Mouse (Mus musculus) heart, embryonic 10.5 days (tissue): ENCODE results near the gene Fbxl19. TPM values are rescaled to one million over a fixed set of nuclear protein-coding genes. Genes with fewer than 3 reads are reported as not detected.
"Not testable (repeated sequence)": the region's sequence is repeated elsewhere in the genome, so short reads cannot be mapped to it uniquely, and the experiment has no call there.

Experiments
- DNase-seq: peaks from one replicate; pipeline ENCODE4 v3.0.0-alpha.2; 2017; ENCODE audit warnings: low spot score
- H3K27ac ChIP-seq: fragments of 300-500 bp; sonication (generic); 2 replicates; pipeline ENCODE4 v1.5.1; 2016; ENCODE audit warnings: mild to moderate bottlenecking
- H3K27me3 ChIP-seq: fragments of 300-500 bp; sonication (generic); 2 replicates; pipeline ENCODE4 v1.6.1; 2016; ENCODE audit warnings: mild to moderate bottlenecking; ENCODE audit not compliant: poor library complexity, insufficient read depth, severe bottlenecking
- H3K36me3 ChIP-seq: fragments of 300-500 bp; sonication (generic); 2 replicates; pipeline ENCODE4 v1.6.1; 2016; ENCODE audit warnings: mild to moderate bottlenecking, moderate library complexity
- H3K4me1 ChIP-seq: fragments of 300-500 bp; sonication (generic); 2 replicates; pipeline ENCODE4 v1.6.1; 2016; ENCODE audit warnings: mild to moderate bottlenecking
- H3K4me3 ChIP-seq: fragments of 300-500 bp; sonication (generic); 2 replicates; pipeline ENCODE4 v1.5.1; 2016; ENCODE audit warnings: mild to moderate bottlenecking, moderate library complexity
- H3K9me3 ChIP-seq: fragments of 300-500 bp; sonication (generic); 2 replicates; pipeline ENCODE4 v1.6.1; 2016; ENCODE audit warnings: mild to moderate bottlenecking, moderate library complexity
- WGBS: fragments of 180-500 bp; shearing (Covaris S2); methylation state at CpG from one replicate; pipeline ENCODE4 v1.1.7; 2016; 5-methylcytosine and 5-hydroxymethylcytosine counted together
- polyA plus RNA-seq: library from polyadenylated mRNA; unstranded; fragments of >200 nt; fragmentation: Nextera tagmentation; extraction: Ambion mirVana; gene quantifications from 2 replicates; pipeline ENCODE4 v1.2.1, GENCODE M21; 2016

Gene Fbxl19
- polyA plus RNA-seq, 1 experiment from 2014 or later: 4.8 TPM

DNA sequence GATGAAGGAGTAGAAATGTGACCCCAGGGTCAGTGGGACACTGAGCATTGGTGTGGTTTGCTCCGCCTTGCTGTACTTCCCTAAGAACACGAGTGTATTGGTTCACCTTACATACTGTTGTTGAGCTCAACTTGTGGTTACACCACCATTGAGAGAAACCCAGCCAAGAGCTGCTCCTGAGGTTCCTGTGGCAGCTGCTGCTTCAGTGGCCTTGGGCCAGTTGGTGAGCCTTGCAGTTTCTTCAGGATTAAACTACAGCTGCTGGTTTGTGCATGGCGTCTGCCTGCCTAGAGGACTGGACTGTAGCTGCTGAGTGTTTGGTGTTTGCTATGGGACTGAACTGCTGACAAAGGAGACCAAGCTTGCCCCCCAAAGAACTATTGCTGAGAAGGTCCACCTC, 32.9 kb upstream of the Fbxl19 start:
- Histone ChIP-seq H3K27ac (no peak overlapping the region), H3K4me1 (peaks cover 31% of the 10 kb centered on the region), H3K9me3 (no peaks in the 10 kb centered on the region), H3K36me3 (peaks cover 1% of the 10 kb centered on the region), H3K4me3 (no peak overlapping the region), H3K27me3 (peaks cover 8% of the 10 kb centered on the region; the same call in 1 of the 2 replicates)
- DNase-seq: no peak
- WGBS: 69% methylated on average over 3 of the region's 3 CpGs

DNA sequence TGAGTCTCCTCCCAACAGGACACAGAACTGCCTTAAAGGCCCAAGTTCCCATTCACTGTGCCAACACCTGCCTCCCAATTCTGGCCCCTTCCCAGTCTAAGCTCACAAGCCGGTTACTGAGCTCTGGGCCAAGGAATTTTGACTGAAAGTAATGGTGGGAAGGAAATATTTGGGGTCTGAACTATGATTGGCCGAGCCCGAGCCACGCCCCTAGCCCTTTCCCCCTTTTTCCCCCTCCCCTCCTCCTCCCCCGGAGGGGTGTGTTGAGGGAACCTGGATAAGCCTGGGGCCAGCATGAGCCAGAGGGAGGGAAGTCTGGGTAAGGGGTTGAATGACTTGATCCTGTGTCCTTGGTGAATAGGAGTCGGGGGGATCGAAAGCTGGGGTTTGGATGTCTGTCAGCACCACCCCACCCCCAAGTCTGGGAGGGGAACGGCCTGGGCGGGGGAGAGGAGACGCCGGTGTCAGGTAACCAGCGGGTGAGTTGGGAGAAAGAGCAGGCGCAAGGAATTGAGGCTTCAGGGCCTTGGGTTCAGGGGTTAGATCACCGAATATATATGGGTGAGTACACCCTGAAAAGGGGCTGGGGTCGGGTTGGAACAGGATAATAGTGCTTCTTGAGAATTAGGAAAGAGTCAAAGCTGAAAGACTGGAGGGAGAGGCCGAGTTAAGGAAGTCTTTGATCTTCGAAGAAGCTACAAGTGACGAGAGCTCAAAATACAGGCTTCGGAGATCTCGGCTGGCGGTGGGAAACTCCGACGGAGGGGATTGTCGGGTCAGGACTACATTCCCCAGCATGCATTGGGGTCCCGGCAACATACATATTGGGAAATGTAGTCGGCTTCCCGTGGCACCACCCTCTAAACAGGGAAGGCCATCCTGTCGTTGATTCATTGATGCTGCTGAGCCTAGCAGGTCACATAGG, 31.6 kb upstream of the Fbxl19 start, which contains the start of gene Ctf1:
Ctf1 (plus strand) TSS at position 276 of the 925 bp plus-strand sequence.
- Histone ChIP-seq H3K4me3 (peak within 1 kb of the TSS; percentile 56), H3K4me1 (peaks cover 31% of the 10 kb centered on the region), H3K9me3 (no peaks in the 10 kb centered on the region), H3K27ac (peak within 1 kb of the TSS; percentile 89), H3K36me3 (no peaks in the 10 kb centered on the region), H3K27me3 (peaks cover 11% of the 10 kb centered on the region; the same call in 1 of the 2 replicates)
- WGBS: 2% methylated on average over 28 of the region's 28 CpGs
- peak; percentile 91 for DNase-seq

- 77% methylated on average over 4 of the region's 4 CpGs for WGBS
- no peak overlapping the region for H3K4me3 ChIP-seq
Observed at GRCm38 (mm10) chr7:127714816-127715215, 29.5 kb upstream of the Fbxl19 start.

DNA sequence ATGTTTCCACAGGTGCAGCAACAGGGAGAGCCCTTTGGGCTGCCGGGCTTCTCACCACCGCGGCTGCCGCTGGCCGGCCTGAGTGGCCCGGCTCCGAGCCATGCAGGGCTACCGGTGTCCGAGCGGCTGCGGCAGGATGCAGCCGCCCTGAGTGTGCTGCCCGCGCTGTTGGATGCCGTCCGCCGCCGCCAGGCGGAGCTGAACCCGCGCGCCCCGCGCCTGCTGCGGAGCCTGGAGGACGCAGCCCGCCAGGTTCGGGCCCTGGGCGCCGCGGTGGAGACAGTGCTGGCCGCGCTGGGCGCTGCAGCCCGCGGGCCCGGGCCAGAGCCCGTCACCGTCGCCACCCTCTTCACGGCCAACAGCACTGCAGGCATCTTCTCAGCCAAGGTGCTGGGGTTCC, 27.4 kb upstream of the Fbxl19 start:
- Histone ChIP-seq H3K4me1 (peaks cover 25% of the 10 kb centered on the region), H3K27me3 (peaks cover 11% of the 10 kb centered on the region; the same call in 1 of the 2 replicates), H3K36me3 (no peaks in the 10 kb centered on the region), H3K4me3 (peak overlapping the region; percentile 58), H3K27ac (peak overlapping the region; percentile 78), H3K9me3 (no peaks in the 10 kb centered on the region)
- 1% methylated on average over 41 of the region's 41 CpGs for WGBS
- DNase-seq: peak; percentile 85

More at GRCm38 (mm10) chr7:127714816-127715215, 29.5 kb upstream of the Fbxl19 start:
- H3K36me3 ChIP-seq: no peaks in the 10 kb centered on the region
- peaks cover 31% of the 10 kb centered on the region for H3K4me1 ChIP-seq
- H3K27me3 ChIP-seq: peaks cover 11% of the 10 kb centered on the region; the same call in 1 of the 2 replicates
- H3K9me3 ChIP-seq: no peaks in the 10 kb centered on the region
- DNase-seq: no peak
- no peak overlapping the region for H3K27ac ChIP-seq

- H3K36me3 ChIP-seq: no peaks in the 10 kb centered on the region
- 81% methylated on average over 6 of the region's 6 CpGs for WGBS
- H3K4me1 ChIP-seq: peaks cover 12% of the 10 kb centered on the region
- H3K4me3 ChIP-seq: no peak overlapping the region
- peaks cover 11% of the 10 kb centered on the region; the same call in 1 of the 2 replicates for H3K27me3 ChIP-seq
- H3K27ac ChIP-seq: no peak overlapping the region
- no peaks in the 10 kb centered on the region for H3K9me3 ChIP-seq
- DNase-seq: no peak
Observed at GRCm38 (mm10) chr7:127718339-127718738, 26.0 kb upstream of the Fbxl19 start.

- Histone ChIP-seq H3K36me3 (no peaks in the 10 kb centered on the region), H3K27ac (no peak overlapping the region), H3K9me3 (no peaks in the 10 kb centered on the region), H3K4me1 (peaks cover 12% of the 10 kb centered on the region), H3K4me3 (no peak overlapping the region), H3K27me3 (peaks cover 14% of the 10 kb centered on the region; the same call in 1 of the 2 replicates)
- 78% methylated on average over 6 of the region's 6 CpGs for WGBS
- no peak for DNase-seq
Observed at GRCm38 (mm10) chr7:127719258-127719657, 25.1 kb upstream of the Fbxl19 start.

DNA sequence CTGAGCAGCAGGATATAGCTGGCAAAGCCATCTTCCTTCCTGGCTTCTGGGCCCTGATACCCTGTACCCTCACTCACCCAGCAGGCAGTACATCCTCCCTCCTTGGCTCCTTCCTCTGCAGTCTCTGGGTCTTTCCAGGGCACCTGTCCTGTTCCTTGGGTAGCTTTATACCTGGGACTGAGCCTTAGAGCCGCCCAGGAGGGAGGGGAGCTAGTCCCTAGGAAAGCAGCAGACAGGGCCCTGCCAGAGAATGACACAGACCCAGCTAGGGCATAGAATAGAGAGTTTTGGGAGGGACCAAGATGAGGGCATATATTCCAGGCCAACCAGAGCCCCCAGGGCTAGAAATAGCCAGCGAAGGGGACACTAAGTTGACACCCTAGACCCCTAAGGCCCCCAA, 18.9 kb upstream of the Fbxl19 start:
- Histone ChIP-seq H3K9me3 (no peaks in the 10 kb centered on the region), H3K27me3 (peaks cover 21% of the 10 kb centered on the region; the same call in 1 of the 2 replicates), H3K27ac (no peak overlapping the region), H3K36me3 (no peaks in the 10 kb centered on the region), H3K4me1 (no peaks in the 10 kb centered on the region), H3K4me3 (no peak overlapping the region)
- 44% methylated on average over 2 of the region's 2 CpGs for whole genome bisulfite sequencing
- peak; percentile 67 for DNase-seq

GRCm38 (mm10) chr7:127725924-127726323, 18.4 kb upstream of the Fbxl19 start:
- H3K4me3 ChIP-seq: no peak overlapping the region
- 57% methylated on average over 6 of the region's 6 CpGs for WGBS
- H3K27ac ChIP-seq: no peak overlapping the region

DNA sequence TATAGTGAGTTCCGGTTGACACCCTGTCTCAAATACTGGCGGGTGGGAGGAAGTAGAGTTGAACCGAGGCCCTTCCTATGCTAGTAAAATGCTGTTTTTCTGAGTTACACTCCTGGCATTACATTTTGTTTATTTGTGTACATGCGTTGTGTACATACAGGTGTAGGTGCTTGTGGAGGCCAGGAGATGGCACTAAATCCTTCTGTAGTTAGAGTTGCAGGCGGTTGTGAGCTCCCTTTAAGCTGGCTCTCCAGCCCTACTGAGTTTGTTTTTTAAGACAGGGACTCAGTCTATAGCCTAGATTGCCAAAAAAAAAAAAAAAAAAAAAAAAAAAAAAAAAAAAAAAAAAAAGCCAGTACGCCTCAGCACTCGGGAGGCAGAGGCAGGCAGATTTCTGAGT, 16.4 kb upstream of the Fbxl19 start:
- no peaks in the 10 kb centered on the region for H3K4me1 ChIP-seq
- no peaks in the 10 kb centered on the region for H3K36me3 ChIP-seq
- WGBS: 78% methylated on average over 7 of the region's 7 CpGs

More at GRCm38 (mm10) chr7:127725924-127726323, 18.4 kb upstream of the Fbxl19 start:
- no peaks in the 10 kb centered on the region for H3K9me3 ChIP-seq
- H3K36me3 ChIP-seq: no peaks in the 10 kb centered on the region
- no peaks in the 10 kb centered on the region for H3K4me1 ChIP-seq
- peak; percentile 68 for DNase-seq
- peaks cover 21% of the 10 kb centered on the region; the same call in 1 of the 2 replicates for H3K27me3 ChIP-seq

GRCm38 (mm10) chr7:127730170-127730569, 14.2 kb upstream of the Fbxl19 start:
- WGBS: 60% methylated on average over 4 of the region's 4 CpGs
- H3K27ac ChIP-seq: no peak overlapping the region
- no peaks in the 10 kb centered on the region for H3K36me3 ChIP-seq
- H3K4me1 ChIP-seq: no peaks in the 10 kb centered on the region
- H3K27me3 ChIP-seq: peaks cover 14% of the 10 kb centered on the region; the same call in 1 of the 2 replicates
- no peaks in the 10 kb centered on the region for H3K9me3 ChIP-seq
- no peak for DNase-seq
- no peak overlapping the region for H3K4me3 ChIP-seq

More for the DNA sequence above, 16.4 kb upstream of the Fbxl19 start:
- Histone ChIP-seq H3K4me3 (no peak overlapping the region), H3K9me3 (no peaks in the 10 kb centered on the region), H3K27me3 (peaks cover 21% of the 10 kb centered on the region; the same call in 1 of the 2 replicates), H3K27ac (no peak overlapping the region)
- DNase-seq: peak; percentile 56

DNA sequence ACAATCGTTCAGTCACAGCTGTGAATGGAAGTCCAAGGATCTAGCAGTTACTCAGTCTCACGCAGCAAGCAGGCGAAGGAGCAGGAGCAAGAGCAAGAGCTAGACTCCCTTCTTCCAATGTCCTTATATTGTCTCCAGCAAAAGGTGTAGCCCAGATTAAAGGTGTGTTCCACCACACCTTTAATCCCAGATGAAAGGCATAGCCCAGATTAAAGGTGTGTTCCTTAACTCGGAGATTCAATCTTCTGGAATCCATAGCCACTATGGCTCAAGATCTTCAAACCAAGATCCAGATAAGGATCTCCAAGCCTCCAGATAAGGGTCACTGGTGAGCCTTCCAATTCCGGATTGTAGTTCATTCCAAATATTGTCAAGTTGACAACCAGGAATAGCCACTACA, 12.3 kb upstream of the Fbxl19 start, which contains the start of gene Ctf2:
Ctf2 (minus strand) TSS at position 101 of the 400 bp plus-strand sequence.
- not testable (repeated sequence) for H3K4me3 ChIP-seq, DNase-seq, H3K27ac ChIP-seq, H3K27me3 ChIP-seq, H3K36me3 ChIP-seq, H3K9me3 ChIP-seq, H3K4me1 ChIP-seq
- WGBS: 100% methylated on average over 1 of the region's 5 CpGs

GRCm38 (mm10) chr7:127745251-127745651, 908 bp downstream of the Fbxl19 start:
- H3K27me3 ChIP-seq: peaks cover 14% of the 10 kb centered on the region
- H3K27ac ChIP-seq: peak overlapping the region; percentile 96
- no peaks in the 10 kb centered on the region for H3K9me3 ChIP-seq
- peaks cover 24% of the 10 kb centered on the region for H3K36me3 ChIP-seq
- peak overlapping the region; percentile 86 for H3K4me3 ChIP-seq
- DNase-seq: peak; percentile 98
- peaks cover 30% of the 10 kb centered on the region for H3K4me1 ChIP-seq
- WGBS: under 1% methylated on average over 19 of the region's 19 CpGs
